Mouse (Mus musculus) neural tube, embryonic 13.5 days (tissue): ENCODE data around the gene Upk2. TPM values are rescaled to one million over a fixed set of nuclear protein-coding genes. Genes with fewer than 3 reads are reported as not detected.

ENCODE experiments used
- ATAC-seq: fragments of 200-750 bp; cut with Nextera tagmentation; 2 replicates; pipeline ENCODE4 v1.8.0; 2017; ENCODE audit warnings: low read depth, mild to moderate bottlenecking, moderate TSS enrichment, moderate library complexity
- H3K27ac ChIP-seq: fragments of 300-500 bp; sonication (generic); replicated peaks from 2 replicates; pipeline ENCODE4 v1.5.1; 2015; ENCODE audit warnings: moderate library complexity, mild to moderate bottlenecking, inconsistent platforms
- H3K27me3 ChIP-seq: fragments of 300-500 bp; sonication (generic); 2 replicates; pipeline ENCODE4 v1.6.1; 2015; ENCODE audit warnings: mild to moderate bottlenecking, inconsistent platforms
- H3K36me3 ChIP-seq: fragments of 300-500 bp; sonication (generic); 2 replicates; pipeline ENCODE4 v1.6.1; 2015; ENCODE audit warnings: mild to moderate bottlenecking, inconsistent platforms
- H3K4me1 ChIP-seq: fragments of 300-500 bp; sonication (generic); replicated peaks from 2 replicates; pipeline ENCODE4 v1.6.1; 2015; ENCODE audit warnings: inconsistent platforms
- H3K4me2 ChIP-seq: fragments of 300-500 bp; sonication (generic); 2 replicates; pipeline ENCODE4 v1.6.1; 2015; ENCODE audit warnings: inconsistent platforms, mild to moderate bottlenecking, moderate library complexity
- H3K4me3 ChIP-seq: fragments of 300-500 bp; sonication (generic); 2 replicates; pipeline ENCODE4 v1.5.1; 2015; ENCODE audit warnings: mild to moderate bottlenecking, inconsistent platforms
- H3K9ac ChIP-seq: fragments of 300-500 bp; sonication (generic); 2 replicates; pipeline ENCODE4 v1.6.1; 2015; ENCODE audit warnings: moderate library complexity, mild to moderate bottlenecking, inconsistent platforms
- H3K9me3 ChIP-seq: fragments of 300-500 bp; sonication (generic); 2 replicates; pipeline ENCODE4 v1.6.1; 2016; ENCODE audit warnings: inconsistent platforms
- WGBS: fragments of 180-500 bp; shearing (Covaris S2); methylation state at CpG from one replicate; pipeline ENCODE4 v1.1.7; 2015; 5-methylcytosine and 5-hydroxymethylcytosine counted together
- polyA plus RNA-seq: library from polyadenylated mRNA; unstranded; fragments of >200 nt; fragmentation: Nextera tagmentation; extraction: Ambion mirVana; gene quantifications from 2 replicates; pipeline ENCODE4 v1.2.1, GENCODE M21; 2015

Upk2 gene
- polyA plus RNA-seq, 1 experiment from 2014 or later = not detected

DNA sequence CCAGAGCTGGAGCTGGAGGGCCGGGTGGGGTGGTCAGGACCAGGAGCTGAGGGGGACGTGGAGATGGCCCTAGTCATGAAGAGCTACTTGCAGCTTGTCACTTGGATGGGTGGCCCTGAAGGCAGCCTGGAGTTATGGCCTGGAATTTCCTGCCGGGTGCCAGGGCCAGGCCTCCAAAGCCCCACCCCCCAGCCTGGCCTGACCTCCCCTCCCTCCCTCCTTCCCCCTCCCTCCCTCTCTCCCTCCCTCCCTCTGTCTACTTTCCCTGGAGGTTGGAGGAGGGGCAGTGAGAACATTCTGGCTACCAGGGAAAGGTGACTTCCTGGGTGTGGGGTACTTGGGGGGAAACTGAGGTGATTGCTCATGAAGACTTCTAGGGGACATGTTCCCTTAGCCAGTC lies 31.6 kb upstream of the Upk2 start:
- Histone ChIP-seq H3K36me3 (no peaks in the 10 kb centered on the region), H3K27me3 (no peaks in the 10 kb centered on the region), H3K4me2 (peak overlapping the region; percentile 98), H3K9ac (peak overlapping the region; percentile 99), H3K9me3 (no peaks in the 10 kb centered on the region), H3K27ac (peak overlapping the region; percentile 79; the same call in 1 of the 2 replicates), H3K4me3 (peak overlapping the region; percentile 96), H3K4me1 (peaks cover 84% of the 10 kb centered on the region)
- 7% methylated on average over 3 of the region's 3 CpGs for WGBS
- ATAC-seq = no peak

DNA sequence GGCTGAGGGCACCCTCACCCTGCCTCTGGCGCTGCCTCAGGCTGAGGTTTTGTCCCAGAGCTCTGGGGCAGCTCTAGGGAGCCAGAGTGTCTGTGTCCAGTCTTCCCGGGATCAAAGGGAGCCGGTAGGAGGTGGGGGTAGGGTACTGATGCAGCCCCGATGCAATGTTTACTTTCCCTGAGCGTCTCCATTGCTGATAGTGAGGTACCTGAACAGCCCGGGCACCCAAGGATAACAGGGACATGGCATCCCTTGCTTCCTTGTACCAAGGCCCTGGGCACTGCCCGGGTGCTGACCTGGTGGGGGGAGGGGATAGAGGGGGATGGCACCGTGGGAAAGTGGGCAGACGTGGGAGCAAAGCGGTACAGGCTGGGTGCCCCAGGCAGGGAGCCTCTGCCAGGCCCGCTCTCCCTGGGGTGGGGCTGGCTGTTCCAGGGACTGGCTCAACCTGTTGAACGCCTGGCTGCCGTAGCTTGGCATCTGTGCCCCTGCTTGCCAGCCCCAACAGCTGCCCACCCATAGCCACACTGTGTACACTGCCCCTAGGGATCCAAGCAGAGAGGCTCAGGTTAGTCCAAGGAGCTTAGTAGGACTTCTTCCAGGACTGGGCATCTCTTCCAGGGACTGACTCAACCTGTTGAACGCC lies 30.9 kb upstream of the Upk2 start:
- no peak for ATAC-seq
- H3K9ac ChIP-seq = peak overlapping the region; percentile 99
- peaks cover 78% of the 10 kb centered on the region for H3K4me1 ChIP-seq
- peak overlapping the region; percentile 98 for H3K4me2 ChIP-seq
- H3K36me3 ChIP-seq = no peaks in the 10 kb centered on the region
- 0 out of 2 replicates have a peak overlapping the region, but pooled peaks have one; percentile 79 for H3K27ac ChIP-seq
- H3K27me3 ChIP-seq = no peaks in the 10 kb centered on the region
- H3K9me3 ChIP-seq = no peaks in the 10 kb centered on the region
- peak overlapping the region; percentile 96 for H3K4me3 ChIP-seq
- 30% methylated on average over 14 of the region's 14 CpGs for WGBS

DNA sequence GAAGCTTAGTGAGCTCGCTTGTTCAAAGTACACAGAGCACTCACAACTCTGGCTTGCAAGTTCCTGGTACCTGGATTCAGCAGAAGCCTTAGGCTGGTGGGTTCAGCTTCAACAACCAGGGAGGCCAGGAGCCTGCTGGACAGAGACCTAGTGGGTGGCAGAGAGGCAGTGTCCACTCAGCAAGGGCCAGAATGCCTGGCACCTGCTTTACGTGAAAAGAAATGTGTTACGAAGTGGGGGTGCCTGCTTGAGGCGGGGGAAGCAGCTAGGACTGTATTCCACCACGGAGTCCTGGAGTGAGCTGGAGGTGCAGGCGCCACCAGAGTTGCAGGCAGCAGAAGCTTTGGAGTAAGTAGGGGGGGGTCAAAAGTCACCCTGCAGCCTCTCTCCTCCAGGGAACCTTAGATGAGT lies 30.3 kb upstream of the Upk2 start:
- Histone ChIP-seq H3K4me2 (peak overlapping the region; percentile 98), H3K27ac (no peak overlapping the region), H3K4me3 (peak overlapping the region; percentile 96), H3K27me3 (no peaks in the 10 kb centered on the region), H3K4me1 (peaks cover 78% of the 10 kb centered on the region), H3K9ac (peak overlapping the region; percentile 99), H3K36me3 (no peaks in the 10 kb centered on the region), H3K9me3 (no peaks in the 10 kb centered on the region)
- 48% methylated on average over 6 of the region's 6 CpGs for WGBS
- ATAC-seq = no peak

DNA sequence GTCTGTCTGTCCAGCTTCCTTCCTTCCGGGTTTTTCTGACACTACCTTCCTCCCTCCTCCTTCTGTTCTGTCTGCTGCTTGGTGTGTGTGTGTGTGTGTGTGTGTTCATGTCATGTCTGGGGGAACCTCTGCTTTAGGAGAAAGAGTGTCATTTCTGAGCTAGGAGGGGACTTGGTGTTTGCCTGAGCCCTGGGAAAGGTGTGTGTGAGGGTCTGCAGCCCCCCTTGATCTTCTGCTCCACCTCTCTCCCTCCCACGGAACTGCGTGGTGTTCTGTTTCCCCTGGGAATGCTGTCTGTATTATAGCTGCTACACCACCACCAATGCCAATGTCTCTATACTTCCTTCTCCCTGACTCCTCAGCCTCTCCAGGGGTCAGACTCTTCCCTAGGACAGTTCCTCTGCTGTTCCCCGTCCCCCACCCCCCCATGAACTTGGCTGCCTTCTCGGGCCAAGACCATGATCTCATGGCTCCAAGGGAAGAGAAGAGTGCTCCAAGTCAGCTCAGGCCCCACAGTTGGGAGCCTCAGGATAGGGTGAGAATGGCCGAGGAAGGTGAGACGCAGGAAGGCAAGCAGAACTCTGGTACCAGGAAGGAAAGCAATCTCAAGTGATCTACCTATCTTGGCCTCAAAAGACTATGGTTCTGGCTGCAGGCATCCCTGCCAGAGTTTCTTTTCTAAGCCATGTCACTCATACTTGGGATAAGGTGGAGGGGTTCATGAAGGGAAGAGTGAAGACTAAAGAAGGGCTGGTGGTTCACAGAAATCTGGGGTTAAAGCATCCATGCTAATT lies 29.7 kb upstream of the Upk2 start:
- Histone ChIP-seq H3K4me2 (peak overlapping the region; percentile 98), H3K9ac (peak overlapping the region; percentile 99), H3K4me3 (peak overlapping the region; percentile 96), H3K27me3 (no peaks in the 10 kb centered on the region), H3K9me3 (no peaks in the 10 kb centered on the region), H3K36me3 (no peaks in the 10 kb centered on the region), H3K27ac (no peak overlapping the region), H3K4me1 (peaks cover 77% of the 10 kb centered on the region)
- WGBS = 47% methylated on average over 7 of the region's 7 CpGs
- ATAC-seq = no peak

DNA sequence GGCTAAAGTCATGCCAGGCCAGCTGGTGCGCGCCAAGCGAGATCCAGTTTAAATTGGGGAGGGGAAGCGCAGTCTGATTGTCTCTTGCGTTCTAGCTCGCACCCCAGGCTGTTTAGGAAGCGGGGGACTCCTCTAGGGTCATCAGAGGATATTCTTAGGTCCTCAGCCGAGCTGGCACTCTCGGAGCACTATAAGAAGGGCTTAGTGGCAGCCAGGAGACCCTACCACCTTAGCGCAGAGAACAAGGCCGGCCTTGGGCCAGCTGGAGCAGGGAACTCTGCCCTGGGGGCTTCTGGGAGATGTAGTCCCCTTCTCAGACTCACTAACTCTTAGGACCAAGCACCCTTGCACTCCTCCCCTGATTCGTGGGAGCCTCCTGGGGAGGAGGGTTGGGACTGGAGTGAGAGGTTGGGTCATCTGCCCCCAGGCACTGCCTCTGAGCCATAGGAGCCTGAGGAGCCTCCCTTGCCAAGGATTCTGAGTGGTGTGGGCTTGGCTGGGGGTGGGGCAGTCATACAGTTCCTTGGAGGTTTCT lies 28.8 kb upstream of the Upk2 start:
- peak overlapping the region; percentile 98 for H3K27ac ChIP-seq
- H3K27me3 ChIP-seq = no peaks in the 10 kb centered on the region
- H3K4me1 ChIP-seq = peaks cover 68% of the 10 kb centered on the region
- H3K9me3 ChIP-seq = no peaks in the 10 kb centered on the region
- ATAC-seq = peak; percentile 15; the same call in 1 of the 2 replicates
- H3K4me2 ChIP-seq = peak overlapping the region; percentile 98
- H3K4me3 ChIP-seq = peak overlapping the region; percentile 96
- H3K9ac ChIP-seq = peak overlapping the region; percentile 99
- no peaks in the 10 kb centered on the region for H3K36me3 ChIP-seq
- under 1% methylated on average over 12 of the region's 12 CpGs for WGBS

DNA sequence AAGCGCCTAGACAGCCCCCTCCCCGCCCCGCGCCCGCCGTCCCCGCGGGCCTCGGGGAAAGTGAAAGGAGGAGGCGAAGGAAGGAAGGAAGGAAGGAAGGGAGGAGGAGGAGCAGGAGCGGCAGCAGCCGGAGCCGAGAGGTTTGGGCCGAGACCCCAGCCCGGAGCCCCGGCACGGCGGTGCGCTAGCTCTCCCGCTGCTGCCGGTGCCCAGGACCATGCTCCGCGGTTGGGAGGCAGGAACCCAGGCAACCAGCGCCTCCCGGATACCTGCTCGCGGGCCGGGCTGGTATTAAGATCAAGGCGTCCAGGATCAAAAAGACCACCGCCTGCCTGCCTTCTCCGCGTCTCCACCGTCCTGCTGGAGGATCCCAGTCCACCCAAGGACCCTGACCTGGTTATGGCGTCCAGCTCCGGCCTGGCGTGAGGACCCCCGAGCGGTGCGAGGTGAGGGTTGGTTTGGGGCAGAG lies 28.3 kb upstream of the Upk2 start:
- Histone ChIP-seq H3K4me1 (peaks cover 64% of the 10 kb centered on the region), H3K27ac (peak overlapping the region; percentile 98), H3K27me3 (no peaks in the 10 kb centered on the region), H3K9me3 (no peaks in the 10 kb centered on the region), H3K36me3 (no peaks in the 10 kb centered on the region), H3K4me2 (peak overlapping the region; percentile 98), H3K4me3 (peak overlapping the region; percentile 96), H3K9ac (peak overlapping the region; percentile 99)
- no peak for ATAC-seq
- under 1% methylated on average over 39 of the region's 39 CpGs for WGBS

DNA sequence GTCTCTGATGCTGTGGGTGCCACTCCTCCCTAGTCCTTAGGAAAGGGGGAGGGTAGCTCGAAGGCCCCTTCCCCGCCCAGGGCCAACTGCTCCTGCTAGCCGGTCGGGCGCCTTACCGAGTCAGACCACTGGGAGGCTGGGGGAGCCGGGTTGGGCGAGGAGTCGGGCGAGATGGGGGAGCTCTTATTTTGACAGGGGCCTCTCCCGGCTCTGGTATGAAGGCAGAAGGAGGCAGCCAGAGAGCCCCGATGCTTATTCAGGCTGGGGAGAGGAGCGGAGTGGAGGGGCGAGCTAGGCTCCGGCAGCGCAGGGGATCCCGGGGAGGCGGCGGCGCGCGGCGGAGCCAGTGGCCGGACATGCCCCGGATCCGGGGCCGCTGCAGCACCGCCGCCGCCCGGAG lies 27.8 kb upstream of the Upk2 start, which contains the start of gene Bcl9l:
Gene Bcl9l, plus strand, starts transcription at position 274 of the 400 bp plus-strand sequence.
- Histone ChIP-seq H3K4me3 (peak within 1 kb of the TSS; percentile 96), H3K27me3 (no peaks in the 10 kb centered on the region), H3K9ac (peak within 1 kb of the TSS; percentile 99), H3K4me2 (peak within 1 kb of the TSS; percentile 98), H3K36me3 (no peaks in the 10 kb centered on the region), H3K4me1 (peaks cover 64% of the 10 kb centered on the region), H3K9me3 (no peaks in the 10 kb centered on the region), H3K27ac (peak within 1 kb of the TSS; percentile 98)
- peak; percentile 66 for ATAC-seq
- under 1% methylated on average over 18 of the region's 31 CpGs for WGBS

DNA sequence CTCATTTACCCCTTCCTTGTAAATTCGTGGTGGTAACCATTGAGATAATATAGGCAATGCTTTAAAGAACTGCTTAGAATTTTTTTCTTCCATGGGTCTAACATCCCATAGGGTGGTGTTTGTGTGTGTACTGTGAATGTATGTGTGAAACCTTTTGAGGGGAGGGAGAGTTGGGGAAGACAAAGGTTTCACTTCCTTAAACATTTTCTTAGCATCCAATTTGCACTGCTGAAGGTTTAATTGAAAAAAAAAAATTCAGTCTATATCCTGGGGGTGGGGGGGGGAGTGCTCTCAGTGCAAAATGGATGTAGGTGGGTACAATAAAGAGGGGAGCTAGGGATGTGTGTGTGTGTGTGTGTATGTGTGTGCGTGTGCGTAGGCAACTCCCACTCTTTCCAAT lies 27.3 kb upstream of the Upk2 start:
- Histone ChIP-seq H3K4me2 (peak overlapping the region; percentile 98), H3K36me3 (no peaks in the 10 kb centered on the region), H3K27me3 (no peaks in the 10 kb centered on the region), H3K9ac (peak overlapping the region; percentile 99), H3K4me3 (peak overlapping the region; percentile 96), H3K9me3 (no peaks in the 10 kb centered on the region), H3K27ac (peak overlapping the region; percentile 98), H3K4me1 (peaks cover 64% of the 10 kb centered on the region)
- 11% methylated on average over 3 of the region's 3 CpGs for WGBS
- no peak for ATAC-seq

DNA sequence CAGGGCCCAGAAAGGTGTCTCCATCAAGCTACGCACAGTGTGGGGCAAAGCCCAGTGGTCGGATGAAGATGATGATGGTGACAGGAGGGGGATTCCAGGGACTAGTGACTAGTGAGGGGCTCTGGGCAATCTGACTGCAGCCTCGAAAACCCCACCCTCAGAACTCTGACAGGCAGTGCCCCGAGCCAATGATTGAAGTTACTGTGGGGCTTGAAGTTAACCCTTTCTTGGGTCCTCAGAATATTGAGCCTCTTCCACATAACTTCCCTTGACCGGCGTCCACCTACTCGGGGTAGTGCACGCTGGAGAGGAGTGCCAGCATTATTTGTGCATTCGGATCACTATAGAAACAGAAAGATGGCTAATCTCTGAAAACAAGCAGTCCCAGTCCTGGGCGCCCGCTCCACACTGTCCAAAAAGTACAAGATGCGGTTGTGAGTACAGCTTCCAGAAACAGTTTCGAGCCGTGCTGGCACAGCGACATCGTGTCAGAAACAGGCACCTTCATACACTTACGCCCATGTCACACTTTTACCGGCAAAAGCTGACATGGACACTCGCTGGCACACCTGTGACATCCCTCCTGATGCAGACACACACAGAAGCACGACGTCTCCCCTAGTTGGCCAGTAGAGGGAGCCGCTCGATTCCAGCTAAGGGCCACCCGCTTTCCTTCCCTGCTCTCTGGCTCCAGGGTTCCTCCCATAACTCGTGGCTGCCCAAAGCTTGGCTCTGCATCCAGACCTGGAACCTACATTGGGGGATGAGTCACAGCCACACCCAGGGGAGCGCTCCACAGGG lies 25.1 kb upstream of the Upk2 start:
- Histone ChIP-seq H3K9ac (peak overlapping the region; percentile 85), H3K4me2 (peak overlapping the region; percentile 93), H3K4me1 (peaks cover 41% of the 10 kb centered on the region), H3K9me3 (no peaks in the 10 kb centered on the region), H3K27ac (peak overlapping the region; percentile 97), H3K4me3 (peak overlapping the region; percentile 72), H3K27me3 (no peaks in the 10 kb centered on the region), H3K36me3 (no peaks in the 10 kb centered on the region)
- ATAC-seq = peak; percentile 62
- under 1% methylated on average over 26 of the region's 26 CpGs for WGBS

DNA sequence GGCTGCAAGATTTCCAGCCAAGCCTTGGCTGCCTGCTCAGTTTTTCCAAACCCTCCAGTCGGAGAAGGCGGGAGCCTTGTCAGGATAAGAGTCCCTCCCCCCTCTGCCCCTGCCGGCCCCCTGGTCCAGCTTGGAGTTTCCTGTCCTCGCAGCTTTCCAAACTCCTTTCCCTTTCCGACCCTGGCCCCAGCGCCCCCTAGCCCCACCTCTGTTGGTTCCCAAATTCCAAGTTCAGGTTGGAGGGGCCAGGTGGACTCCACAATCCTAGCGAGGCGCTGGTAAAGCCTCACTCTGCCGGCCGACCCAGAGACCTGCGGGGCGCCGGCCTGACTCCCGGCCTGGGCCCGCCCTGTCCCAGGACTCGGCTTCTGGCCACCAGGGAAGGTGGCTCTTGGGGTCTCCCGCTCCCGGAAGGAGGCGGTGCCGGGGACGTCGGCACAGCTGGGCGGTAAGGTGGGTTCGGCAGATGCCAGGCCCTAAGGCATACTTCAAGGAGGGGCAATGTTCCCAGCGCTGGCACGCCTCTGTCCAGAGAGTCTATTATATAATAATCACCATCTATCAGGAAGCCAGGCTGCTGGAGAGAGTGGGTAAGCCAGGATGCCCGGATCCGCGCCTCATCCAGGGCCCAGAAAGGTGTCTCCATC lies 24.3 kb upstream of the Upk2 start:
- no peaks in the 10 kb centered on the region for H3K36me3 ChIP-seq
- peaks cover 34% of the 10 kb centered on the region for H3K4me1 ChIP-seq
- peak; percentile 64 for ATAC-seq
- H3K4me2 ChIP-seq = peak overlapping the region; percentile 93
- H3K27ac ChIP-seq = peak overlapping the region; percentile 97
- H3K4me3 ChIP-seq = peak overlapping the region; percentile 72
- no peaks in the 10 kb centered on the region for H3K27me3 ChIP-seq
- peak overlapping the region; percentile 85 for H3K9ac ChIP-seq
- 0% methylated on average over 29 of the region's 29 CpGs for WGBS
- H3K9me3 ChIP-seq = no peaks in the 10 kb centered on the region

DNA sequence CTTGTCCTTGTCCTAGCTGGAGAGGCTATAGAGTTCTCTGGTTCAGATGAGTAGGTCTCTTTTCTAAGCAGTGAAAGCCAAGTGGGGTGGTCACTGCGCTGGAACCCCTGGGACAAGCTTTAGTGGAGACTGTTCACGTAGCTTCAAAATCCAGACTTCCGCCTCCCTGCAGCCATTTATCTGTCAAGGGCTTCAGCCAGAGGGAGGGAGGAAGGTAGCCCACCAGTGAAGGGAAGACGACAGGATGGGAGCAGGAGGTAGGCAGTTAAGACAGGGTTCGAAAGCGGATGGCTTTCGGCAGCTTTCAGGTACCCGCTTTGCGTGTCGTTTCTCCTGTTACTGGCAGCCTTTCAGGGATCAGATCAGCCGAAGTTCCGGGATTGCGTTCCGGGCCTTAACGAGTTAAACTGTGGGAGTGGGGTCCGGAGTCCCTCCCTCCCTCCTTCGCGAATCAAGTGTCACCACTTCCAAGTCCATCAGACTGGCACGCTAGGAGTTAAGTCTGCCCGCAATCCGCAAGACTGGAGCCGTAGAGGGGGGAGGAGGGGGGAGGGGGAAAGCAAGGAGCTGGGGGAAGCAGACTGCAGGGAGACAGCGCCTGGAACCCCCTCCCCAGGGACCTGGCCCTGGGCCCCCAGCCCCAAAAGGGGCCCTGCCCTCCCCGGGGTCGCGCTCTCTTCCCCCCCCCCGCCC lies 23.6 kb upstream of the Upk2 start:
- Histone ChIP-seq H3K4me1 (peaks cover 29% of the 10 kb centered on the region), H3K9me3 (no peaks in the 10 kb centered on the region), H3K4me2 (peak overlapping the region; percentile 93), H3K36me3 (no peaks in the 10 kb centered on the region), H3K27me3 (no peaks in the 10 kb centered on the region), H3K9ac (peak overlapping the region; percentile 85), H3K4me3 (peak overlapping the region; percentile 72), H3K27ac (peak overlapping the region; percentile 97)
- peak; percentile 62 for ATAC-seq
- 0% methylated on average over 19 of the region's 27 CpGs for WGBS
